In the genomic region with DNA sequence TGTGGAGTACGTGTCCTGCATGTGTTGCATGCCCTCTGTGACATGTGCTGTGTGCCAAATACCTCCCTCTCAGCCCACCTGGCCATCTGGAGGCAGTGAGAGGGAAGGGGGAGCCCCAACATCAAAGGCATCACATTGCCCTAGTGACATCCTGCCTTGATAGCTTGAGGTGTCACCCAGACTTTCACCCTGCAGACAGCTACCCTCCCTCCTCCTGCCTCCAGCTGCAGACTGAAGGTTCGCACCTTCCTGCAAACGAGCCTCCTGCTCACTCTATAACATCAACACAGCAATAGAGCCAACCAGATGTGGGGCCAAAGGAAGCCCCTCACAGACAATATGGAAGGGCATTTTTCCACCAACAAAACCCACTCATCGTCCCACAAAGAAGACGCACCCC, we compare ENCODE assay signal across 11 mouse cellular contexts.
DNase-seq lines count a peak whose midpoint lies in the region; ATAC-seq and TF ChIP-seq lines count a peak whose summit lies in the region.
"Had no signal": no experiment of that assay in that cellular context is flagged by ENCODE, and none has a peak within 500 bp of the region (broad histone marks: within the 10 kb centered on the region; RNA-seq: fewer than 3 reads in every experiment).

No protein-coding gene starts in this region.

- no peak for TF ChIP-seq EP300 in CH12.LX (IDR thresholded peaks at IDR 0.05; ENCODE audit: low read length)

- no peaks in the 10 kb centered on the region for H3K9me3 ChIP-seq in CH12.LX (replicated peaks; ENCODE audit: low read length)
- H3K9me3 ChIP-seq in limb, embryonic 12.5 days, result no peaks in the 10 kb centered on the region
- H3K9me3 ChIP-seq: liver, embryonic 12.5 days; neural tube, embryonic 12.5 days had no signal

- no peak overlapping the region for H3K4me2 ChIP-seq in CH12.LX (ENCODE audit: insufficient read depth, low read depth, poor library complexity, severe bottlenecking)
- no peak overlapping the region for H3K4me2 ChIP-seq in limb, embryonic 12.5 days
- H3K4me2 ChIP-seq: liver, embryonic 12.5 days; neural tube, embryonic 12.5 days had no signal

- dilution Hi-C loops in CH12.LX (cut with MboI; ENCODE audit: extremely low pct_ligation_motif_present, extremely low pct_unique_long_range_greater_than_20kb, low sequenced_read_pairs), result no loop called here

- WGBS in limb, embryonic 12.5 days, result 24% methylated on average over 5 of the region's 5 CpGs

- no peak for TF ChIP-seq POLR2A in CH12.LX (IDR thresholded peaks at IDR 0.05; ENCODE audit: low read depth, low read length)

- TF ChIP-seq RAD21 in CH12.LX (IDR thresholded peaks at IDR 0.05; ENCODE audit: low read depth, low read length), result no peak

- peaks cover 0 to 5% of the 10 kb centered on the region in 2 experiments for H3K36me3 ChIP-seq in CH12.LX (replicated peaks in 1 of 2; ENCODE audit: control insufficient read depth in 1 of 2, insufficient read depth in 1 of 2, low read length in 1 of 2)
- H3K36me3 ChIP-seq in limb, embryonic 12.5 days, result no peaks in the 10 kb centered on the region
- H3K36me3 ChIP-seq: liver, embryonic 12.5 days; neural tube, embryonic 12.5 days had no signal

- no peaks in the 10 kb centered on the region for H3K79me2 ChIP-seq in CH12.LX (replicated peaks; ENCODE audit: control insufficient read depth, extremely low read depth, insufficient read depth, poor library complexity, severe bottlenecking)

- H3K9ac ChIP-seq in CH12.LX (ENCODE audit: insufficient read depth, low read depth), result no peak overlapping the region
- no peak overlapping the region; the same call in 1 of the 2 replicates for H3K9ac ChIP-seq in limb, embryonic 12.5 days (replicated peaks)
- H3K9ac ChIP-seq: liver, embryonic 12.5 days; neural tube, embryonic 12.5 days had no signal

- in situ Hi-C loops in CH12.LX (cut with MboI; ENCODE audit: low pct_ligation_motif_present, low pct_unique_long_range_greater_than_20kb, low sequenced_read_pairs), result no loop called here

- no peak for TF ChIP-seq CTCF in CH12.LX (conservative IDR thresholded peaks at IDR 0.05 in 1 of 2, IDR thresholded peaks at IDR 0.05 in 1 of 2; ENCODE audit: low read depth in 2 of 2, low read length in 2 of 2)

- H3K4me1 ChIP-seq in CH12.LX (ENCODE audit: control insufficient read depth in 1 of 2, insufficient read depth in 2 of 2), result peaks cover 18 to 32% of the 10 kb centered on the region in 2 experiments
- peaks cover 18% of the 10 kb centered on the region for H3K4me1 ChIP-seq in limb, embryonic 12.5 days (replicated peaks)
- H3K4me1 ChIP-seq: liver, embryonic 12.5 days; neural tube, embryonic 12.5 days had no signal

- peak; percentile 4 for DNase-seq in kidney, postnatal 10 days
- no peak for DNase-seq in kidney, postnatal 25 days
- DNase-seq in CH12.LX (ENCODE audit: extremely low read depth), result peak; percentile 31
- DNase-seq in thymus, postnatal 14 days, result peak; percentile 91
- no peak for DNase-seq in urinary bladder, postnatal 14 days (ENCODE audit: low spot score)
- no peak for DNase-seq in frontal cortex, postnatal 14 days (ENCODE audit: low spot score in 2 of 2)
- DNase-seq: cerebellum, postnatal 36 days; kidney, adult 2 months had no signal

- no peak overlapping the region for H3K4me3 ChIP-seq in CH12.LX (replicated peaks in 1 of 3; ENCODE audit: low read depth in 2 of 3, low read length in 2 of 3, poor library complexity in 1 of 3)
- H3K4me3 ChIP-seq in limb, embryonic 12.5 days (replicated peaks), result no peak overlapping the region
- H3K4me3 ChIP-seq: liver, embryonic 12.5 days; neural tube, embryonic 12.5 days had no signal

- H3K27me3 ChIP-seq in CH12.LX (replicated peaks), result no peaks in the 10 kb centered on the region
- 0 out of 2 replicates have a peak, but pooled peaks cover 4% of the 10 kb centered on the region for H3K27me3 ChIP-seq in limb, embryonic 12.5 days
- H3K27me3 ChIP-seq: liver, embryonic 12.5 days; neural tube, embryonic 12.5 days had no signal

- no peak for ATAC-seq in limb, embryonic 12.5 days (ENCODE audit: insufficient number of reproducible peaks, insufficient read depth, low FRiP score, low TSS enrichment, low read depth)
- ATAC-seq: liver, embryonic 12.5 days had no signal

- H3K27ac ChIP-seq in CH12.LX (ENCODE audit: insufficient read depth, low read depth), result no peak overlapping the region
- H3K27ac ChIP-seq in limb, embryonic 12.5 days, result peak overlapping the region; percentile 64
- H3K27ac ChIP-seq: liver, embryonic 12.5 days; neural tube, embryonic 12.5 days had no signal

TF ChIP-seq in CH12.LX, 34 proteins besides CTCF, POLR2A, EP300 and RAD21:
- TF ChIP-seq NELFE (IDR thresholded peaks at IDR 0.05; ENCODE audit: low read depth, low read length), result no peak
- no peak for TF ChIP-seq MEF2A (IDR thresholded peaks at IDR 0.05; ENCODE audit: borderline replicate concordance, low read depth, low read length)
- 0 out of 2 replicates have a peak, but pooled peaks have one; percentile 3 for TF ChIP-seq BHLHE40 (IDR thresholded peaks at IDR 0.05; ENCODE audit: low read depth, low read length)
- no peak for TF ChIP-seq CHD2 (IDR thresholded peaks at IDR 0.05; ENCODE audit: low read length)
- TF ChIP-seq HCFC1 (IDR thresholded peaks at IDR 0.05; ENCODE audit: low read depth, low read length), result no peak
TF ChIP-seq in CH12.LX: peak in this region for 1.

Comparison
In these comparisons a context has a peak if more than half of its experiments do, and no peak if none do; other contexts are left out.
1. DNase-seq: peak in kidney, postnatal 10 days (single experiment), CH12.LX (single experiment) and thymus, postnatal 14 days (single experiment); none in kidney, postnatal 25 days (0 of 2), urinary bladder, postnatal 14 days (single experiment) and frontal cortex, postnatal 14 days (0 of 2).